Mouse (Mus musculus) neural tube, embryonic 11.5 days (tissue): ENCODE data around the gene Lrrk1. TPM values are rescaled to one million over a fixed set of nuclear protein-coding genes. Genes with fewer than 3 reads are reported as not detected.
A peak's percentile ranks its signal among the peaks of the same experiment; 100 is the strongest.

Experiments
- ATAC-seq: fragments of 200-750 bp; cut with Nextera tagmentation; 2 replicates; pipeline ENCODE4 v1.8.0; 2017; ENCODE audit warnings: moderate number of reproducible peaks, mild to moderate bottlenecking, moderate TSS enrichment, moderate library complexity; ENCODE audit not compliant: insufficient read depth, low FRiP score, low TSS enrichment
- DNase-seq: peaks from one replicate; pipeline ENCODE4 v3.0.0-alpha.2; 2015; ENCODE audit warnings: low spot score
- H3K27ac ChIP-seq: fragments of 300-500 bp; sonication (generic); 2 replicates; pipeline ENCODE4 v1.5.1; 2014; ENCODE audit warnings: low read depth, mild to moderate bottlenecking, low read length
- H3K27me3 ChIP-seq: fragments of 300-500 bp; sonication (generic); 2 replicates; pipeline ENCODE4 v1.6.1; 2014; ENCODE audit warnings: mild to moderate bottlenecking, low read length, mixed read lengths; ENCODE audit not compliant: control insufficient read depth, insufficient read depth
- H3K36me3 ChIP-seq: fragments of 300-500 bp; sonication (generic); 2 replicates; pipeline ENCODE4 v1.6.1; 2014; ENCODE audit warnings: mild to moderate bottlenecking, low read length, moderate library complexity, mixed read lengths; ENCODE audit not compliant: control insufficient read depth, insufficient read depth
- H3K4me1 ChIP-seq: fragments of 300-500 bp; sonication (generic); 2 replicates; pipeline ENCODE4 v1.6.1; 2014; ENCODE audit warnings: low read length, mixed read lengths; ENCODE audit not compliant: control insufficient read depth, insufficient read depth
- H3K4me2 ChIP-seq: fragments of 300-500 bp; sonication (generic); 2 replicates; pipeline ENCODE4 v1.6.1; 2014; ENCODE audit warnings: low read depth, mild to moderate bottlenecking, moderate library complexity
- H3K4me3 ChIP-seq: fragments of 300-500 bp; sonication (generic); 2 replicates; pipeline ENCODE4 v1.5.1; 2014; ENCODE audit warnings: low read depth, low read length
- H3K9ac ChIP-seq: fragments of 300-500 bp; sonication (generic); 2 replicates; pipeline ENCODE4 v1.6.1; 2014; ENCODE audit warnings: mild to moderate bottlenecking, low read length
- H3K9me3 ChIP-seq: fragments of 300-500 bp; sonication (generic); 2 replicates; pipeline ENCODE4 v1.6.1; 2016; ENCODE audit warnings: low read length; ENCODE audit not compliant: control insufficient read depth
- WGBS: fragments of 180-500 bp; shearing (Covaris S2); extraction: QIAGEN DNeasy Blood & Tissue Kit; methylation state at CpG from one replicate; pipeline ENCODE4 v1.1.7; 2014; 5-methylcytosine and 5-hydroxymethylcytosine counted together
- polyA plus RNA-seq: library from polyadenylated mRNA; unstranded; fragments of >200 nt; fragmentation: Nextera tagmentation; extraction: Ambion mirVana; gene quantifications from 2 replicates; pipeline ENCODE4 v1.2.1, GENCODE M21; 2014

The Lrrk1 gene
- 5.5 and 7.0 TPM in 2 replicates for polyA plus RNA-seq

DNA sequence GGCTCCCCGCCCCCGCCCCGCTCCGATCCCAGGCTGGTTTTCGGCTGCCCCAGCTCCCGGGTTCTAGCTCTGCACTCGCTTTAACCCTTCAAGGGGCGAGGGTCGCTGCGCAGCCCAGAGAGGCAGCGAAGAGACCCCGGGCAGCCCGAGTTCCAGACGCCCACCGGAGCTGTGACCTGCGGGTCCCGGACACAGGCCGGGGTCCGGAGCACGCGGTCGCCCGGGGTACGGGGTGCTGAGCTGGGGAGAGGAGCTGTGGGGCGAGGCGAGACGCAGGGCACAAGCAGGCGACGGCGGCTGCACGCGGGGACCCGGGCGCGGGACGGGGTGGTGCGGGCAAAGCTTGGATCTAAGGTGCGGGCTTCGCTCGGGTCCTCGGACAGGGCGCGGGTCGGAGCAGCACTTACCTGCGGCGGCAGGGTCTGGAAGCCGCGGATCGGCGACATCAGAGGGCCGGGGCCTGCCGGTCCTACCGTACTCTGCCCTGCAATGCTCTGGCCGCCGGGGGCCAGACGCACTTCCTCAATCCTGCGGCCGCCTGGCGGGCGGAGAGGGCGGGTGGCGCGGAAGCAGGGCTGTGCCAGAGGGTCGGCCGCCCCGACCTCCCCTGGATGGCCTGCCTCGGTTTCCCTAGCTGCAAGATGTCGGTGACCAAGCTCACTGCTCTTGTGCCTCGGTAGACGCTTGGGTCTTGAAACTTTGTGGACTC lies at the start of gene Lrrk1:
TSS of gene Lrrk1 (minus strand) at position 538 of the 709 bp plus-strand sequence.
- WGBS: under 1% methylated on average over 56 of the region's 70 CpGs
- H3K27ac ChIP-seq: no peak within 1 kb of the TSS
- peak; percentile 71 for DNase-seq

DNA sequence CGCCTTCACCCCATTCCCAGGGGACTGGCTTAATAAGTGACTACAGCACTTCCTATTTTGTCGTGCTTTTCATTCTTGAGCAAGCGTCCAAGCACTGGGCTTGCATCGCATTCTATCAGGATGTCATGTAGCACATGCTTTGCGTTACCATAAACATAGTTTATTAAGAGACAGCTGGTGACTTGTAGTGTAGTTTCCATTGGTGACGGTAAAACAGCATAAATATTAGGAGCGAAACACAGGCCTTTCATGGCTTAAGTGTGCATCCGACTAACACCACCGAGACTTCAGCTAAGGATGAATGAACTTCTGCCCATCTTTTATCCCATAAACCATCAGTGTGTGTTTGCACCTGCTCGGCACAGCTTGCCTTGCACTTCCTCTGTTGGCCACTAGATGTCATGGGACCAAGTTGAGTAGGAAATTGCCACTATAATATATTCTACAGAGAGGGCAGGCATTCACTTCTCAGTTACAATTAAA lies 46.3 kb upstream of the Lrrk1 start:
- ATAC-seq: no peak
- DNase-seq: peak; percentile 67
- H3K9ac ChIP-seq: no peak overlapping the region
- 51% methylated on average over 10 of the region's 10 CpGs for WGBS
- peaks cover 3% of the 10 kb centered on the region; the same call in 1 of the 2 replicates for H3K27me3 ChIP-seq
- no peaks in the 10 kb centered on the region for H3K4me1 ChIP-seq
- H3K4me2 ChIP-seq: no peak overlapping the region
- H3K27ac ChIP-seq: no peak overlapping the region
- H3K9me3 ChIP-seq: no peaks in the 10 kb centered on the region
- no peaks in the 10 kb centered on the region for H3K36me3 ChIP-seq
- no peak overlapping the region for H3K4me3 ChIP-seq

More for the DNA sequence above, at the start of gene Lrrk1:
- peak; percentile 74 for ATAC-seq
- peak within 1 kb of the TSS; percentile 73 for H3K9ac ChIP-seq
- H3K4me3 ChIP-seq: peak within 1 kb of the TSS; percentile 56
- peak within 1 kb of the TSS; percentile 83 for H3K4me2 ChIP-seq
- no peaks in the 10 kb centered on the region for H3K36me3 ChIP-seq
- H3K27me3 ChIP-seq: no peaks in the 10 kb centered on the region
- no peaks in the 10 kb centered on the region for H3K9me3 ChIP-seq
- H3K4me1 ChIP-seq: peaks cover 5% of the 10 kb centered on the region; the same call in 1 of the 2 replicates

DNA sequence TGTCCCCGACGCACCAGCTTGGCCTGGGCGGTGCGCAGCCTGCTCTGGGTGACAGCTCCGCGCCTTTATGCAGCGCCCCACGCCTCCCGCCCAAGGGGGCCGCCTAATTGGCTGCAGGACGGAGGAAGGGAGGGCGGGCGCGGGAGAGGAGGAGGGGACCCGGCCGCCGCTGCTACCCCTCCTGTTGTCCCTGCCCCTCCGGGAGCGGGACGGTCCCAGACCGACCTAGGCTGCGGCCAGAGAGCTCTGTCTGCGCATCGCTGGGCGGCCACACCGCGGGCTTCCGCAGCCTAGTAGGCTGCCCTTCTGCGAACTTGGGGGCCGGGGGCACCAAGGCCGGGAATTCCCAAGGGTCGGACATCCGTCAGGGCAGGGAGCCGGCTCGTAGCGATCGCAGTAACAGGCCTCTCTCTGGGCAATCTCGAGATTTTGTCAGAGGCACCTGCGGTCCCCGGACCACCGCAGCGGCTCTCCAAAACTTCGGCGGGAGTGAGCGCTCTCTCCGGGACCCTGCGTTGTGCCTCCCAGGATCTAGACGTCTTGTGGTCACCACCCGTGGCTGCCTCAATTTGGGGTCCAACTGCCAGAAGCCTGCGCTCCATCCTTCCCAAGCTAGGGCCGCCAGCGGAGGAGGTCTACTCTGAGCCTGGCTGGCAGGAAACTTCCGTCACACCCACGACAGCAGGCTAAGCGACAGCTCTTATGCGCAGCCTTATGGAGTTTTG lies 39.4 kb upstream of the Lrrk1 start, which contains the start of gene Aldh1a3:
TSS of gene Aldh1a3 (minus strand) at position 81 of the 725 bp plus-strand sequence.
- peak; percentile 60 for ATAC-seq
- peak within 1 kb of the TSS; percentile 87 for H3K4me2 ChIP-seq
- H3K4me1 ChIP-seq: peaks cover 3% of the 10 kb centered on the region; the same call in 1 of the 2 replicates
- H3K9ac ChIP-seq: no peak within 1 kb of the TSS
- H3K9me3 ChIP-seq: no peaks in the 10 kb centered on the region
- H3K27ac ChIP-seq: no peak within 1 kb of the TSS
- peak within 1 kb of the TSS; percentile 47 for H3K4me3 ChIP-seq
- WGBS: under 1% methylated on average over 50 of the region's 56 CpGs
- H3K36me3 ChIP-seq: no peaks in the 10 kb centered on the region
- DNase-seq: peak; percentile 57
- peaks cover 55% of the 10 kb centered on the region for H3K27me3 ChIP-seq

DNA sequence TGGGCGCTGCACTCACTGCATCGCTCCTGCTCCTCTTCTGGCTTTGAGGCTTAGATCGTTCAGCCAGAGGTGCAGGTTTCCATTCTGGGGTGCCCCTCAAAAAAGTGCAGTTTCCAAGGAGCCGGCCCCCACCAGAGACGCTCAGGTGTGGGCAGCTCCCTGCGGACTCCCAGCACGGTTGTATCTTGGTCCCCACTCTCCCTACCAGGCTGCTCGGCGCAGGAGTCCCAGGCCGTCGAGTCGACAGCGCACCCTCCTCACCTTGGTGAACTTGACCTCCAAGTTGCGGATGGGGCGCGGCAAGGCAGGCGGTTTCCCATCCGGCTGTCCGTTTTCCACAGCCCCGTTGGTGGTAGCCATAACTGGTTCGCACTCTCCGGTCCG lies 38.9 kb upstream of the Lrrk1 start:
- Histone ChIP-seq H3K36me3 (no peaks in the 10 kb centered on the region), H3K4me3 (peak overlapping the region; percentile 47), H3K27me3 (peaks cover 55% of the 10 kb centered on the region), H3K4me1 (peaks cover 3% of the 10 kb centered on the region; the same call in 1 of the 2 replicates), H3K27ac (no peak overlapping the region), H3K9ac (no peak overlapping the region), H3K9me3 (no peaks in the 10 kb centered on the region), H3K4me2 (peak overlapping the region; percentile 87)
- WGBS: under 1% methylated on average over 23 of the region's 23 CpGs
- peak; percentile 31; the same call in 1 of the 2 replicates for ATAC-seq
- DNase-seq: no peak

DNA sequence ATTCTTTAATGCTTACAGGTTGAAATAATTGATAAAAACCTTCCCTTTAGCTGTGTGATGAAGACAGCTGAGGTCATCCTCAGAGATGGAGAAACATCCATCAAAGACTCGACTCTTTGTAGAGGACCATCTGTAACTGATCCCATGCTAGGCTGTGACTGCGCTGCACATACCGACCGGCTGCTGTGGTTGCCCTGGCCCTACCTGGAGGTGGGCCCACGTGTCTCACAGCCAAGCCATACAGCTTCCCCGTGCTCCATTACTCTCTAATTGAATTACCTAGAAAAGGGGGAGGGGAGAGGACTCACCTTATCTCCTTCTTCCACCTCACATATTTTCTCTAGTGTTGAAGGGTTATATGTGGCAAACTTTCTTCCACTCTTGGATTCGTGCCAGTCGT lies 33.8 kb upstream of the Lrrk1 start:
- no peak overlapping the region for H3K4me2 ChIP-seq
- 73% methylated on average over 8 of the region's 8 CpGs for WGBS
- DNase-seq (no peak), ATAC-seq (no peak)
- no peaks in the 10 kb centered on the region for H3K9me3 ChIP-seq
- no peaks in the 10 kb centered on the region for H3K36me3 ChIP-seq
- peaks cover 27% of the 10 kb centered on the region for H3K27me3 ChIP-seq
- H3K4me3 ChIP-seq: no peak overlapping the region
- H3K9ac ChIP-seq: no peak overlapping the region
- no peaks in the 10 kb centered on the region for H3K4me1 ChIP-seq
- no peak overlapping the region for H3K27ac ChIP-seq

DNA sequence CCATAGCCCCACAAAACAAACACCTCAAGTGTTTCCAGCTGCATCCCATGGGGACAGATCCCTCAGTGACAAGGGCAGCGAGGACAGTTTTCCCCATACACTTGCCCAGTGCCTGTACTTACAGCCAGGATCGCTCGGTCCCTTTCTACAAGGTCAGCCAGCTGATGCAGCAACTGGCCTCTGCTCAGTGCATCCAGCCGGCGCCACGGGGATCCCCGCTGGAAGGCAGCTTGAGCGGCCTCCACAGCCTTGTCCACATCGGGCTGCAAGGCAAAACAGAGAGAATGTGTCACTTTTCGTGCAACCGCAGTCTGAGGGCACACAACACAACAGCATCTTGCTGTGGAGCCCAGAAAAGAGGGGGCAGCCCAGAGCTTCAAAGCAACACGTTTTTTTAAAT lies 30.8 kb upstream of the Lrrk1 start:
- no peak overlapping the region for H3K9ac ChIP-seq
- no peak overlapping the region for H3K4me2 ChIP-seq
- no peaks in the 10 kb centered on the region for H3K27me3 ChIP-seq
- no peaks in the 10 kb centered on the region for H3K36me3 ChIP-seq
- no peak overlapping the region for H3K4me3 ChIP-seq
- H3K4me1 ChIP-seq: no peaks in the 10 kb centered on the region
- no peak overlapping the region for H3K27ac ChIP-seq
- no peak for ATAC-seq
- no peak for DNase-seq
- WGBS: 53% methylated on average over 12 of the region's 12 CpGs
- no peaks in the 10 kb centered on the region for H3K9me3 ChIP-seq

DNA sequence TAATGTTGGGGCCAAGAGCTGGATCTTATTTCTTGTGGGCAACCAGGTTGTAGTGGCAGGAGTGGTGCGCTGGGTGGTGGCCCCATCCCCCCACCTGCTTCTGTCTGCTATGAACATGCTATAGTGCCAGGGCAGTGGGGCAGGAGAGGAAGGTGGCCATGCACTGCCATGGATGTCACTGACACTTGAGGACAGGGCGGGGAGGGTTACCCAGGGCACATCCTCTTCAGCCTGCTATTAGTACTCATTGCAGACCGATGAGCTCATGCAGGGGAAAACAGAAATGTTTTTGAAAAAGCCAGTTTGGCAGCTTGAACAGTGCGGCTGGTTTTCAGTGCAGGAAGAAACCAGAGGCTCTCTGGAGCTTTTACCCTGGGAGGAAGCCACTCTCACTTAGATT lies 28.7 kb upstream of the Lrrk1 start:
- DNase-seq: no peak
- no peak overlapping the region for H3K4me2 ChIP-seq
- no peak overlapping the region for H3K4me3 ChIP-seq
- ATAC-seq: no peak
- H3K36me3 ChIP-seq: no peaks in the 10 kb centered on the region
- WGBS: 81% methylated on average over 4 of the region's 4 CpGs
- H3K9ac ChIP-seq: no peak overlapping the region
- no peaks in the 10 kb centered on the region for H3K4me1 ChIP-seq
- H3K27me3 ChIP-seq: no peaks in the 10 kb centered on the region
- no peaks in the 10 kb centered on the region for H3K9me3 ChIP-seq
- no peak overlapping the region for H3K27ac ChIP-seq

DNA sequence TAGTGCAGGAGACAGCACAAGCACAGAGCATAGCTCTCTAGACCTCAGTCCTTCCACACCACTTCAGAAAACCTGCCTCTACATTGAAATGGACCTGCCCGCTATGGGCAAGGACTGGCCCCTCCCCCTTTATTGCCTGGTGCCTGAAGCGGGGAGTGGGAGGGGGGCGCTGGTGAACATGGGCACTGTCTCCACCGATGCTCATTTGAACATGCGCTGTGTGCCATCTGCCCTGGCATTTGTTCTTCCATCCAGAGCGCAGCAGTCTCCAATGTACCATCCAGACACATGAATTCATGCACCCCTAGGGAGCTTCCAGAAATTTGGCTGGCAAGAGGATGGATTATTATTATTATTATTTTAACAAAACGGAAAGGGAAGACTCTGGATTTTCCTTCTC lies 24.9 kb upstream of the Lrrk1 start:
- no peak overlapping the region for H3K9ac ChIP-seq
- no peaks in the 10 kb centered on the region for H3K27me3 ChIP-seq
- no peak overlapping the region for H3K27ac ChIP-seq
- H3K4me1 ChIP-seq: no peaks in the 10 kb centered on the region
- no peaks in the 10 kb centered on the region for H3K36me3 ChIP-seq
- no peak for DNase-seq
- ATAC-seq: no peak
- H3K4me3 ChIP-seq: no peak overlapping the region
- H3K4me2 ChIP-seq: no peak overlapping the region
- no peaks in the 10 kb centered on the region for H3K9me3 ChIP-seq
- WGBS: 70% methylated on average over 7 of the region's 7 CpGs
